Mouse (Mus musculus): ENCODE measurements around the gene 1700012B09Rik. TPM values are rescaled to one million over a fixed set of nuclear protein-coding genes. Genes with fewer than 3 reads are reported as not detected.

Gene 1700012B09Rik
- not detected for polyA plus RNA-seq (2017; shearing (Covaris generic))

GRCm38 (mm10) chr9:14770803-14771471, at the start of gene 1700012B09Rik:
Gene 1700012B09Rik, minus strand, starts transcription at chr9:14771030.
- ATAC-seq = no peak

DNA sequence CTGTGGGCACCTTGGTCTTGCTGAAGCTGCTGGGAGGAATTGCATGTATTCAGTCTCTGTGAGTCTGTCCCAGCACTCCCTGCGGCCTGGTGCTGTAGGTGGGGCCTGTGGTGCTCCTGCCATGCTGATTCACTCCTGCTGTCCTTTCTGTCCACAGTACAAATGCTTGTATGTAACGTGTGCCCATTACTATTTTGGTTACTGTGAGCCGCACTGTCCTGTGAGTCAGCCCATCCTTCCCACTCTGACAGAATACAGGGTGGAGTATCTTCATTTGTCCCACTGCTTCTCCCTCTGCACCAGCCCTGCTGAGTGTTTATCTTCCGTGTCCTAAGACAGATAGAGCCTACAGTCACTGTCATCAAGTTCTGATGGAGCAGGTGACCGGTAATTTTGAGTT, 39.3 kb upstream of the 1700012B09Rik start:
- no peak for ATAC-seq

DNA sequence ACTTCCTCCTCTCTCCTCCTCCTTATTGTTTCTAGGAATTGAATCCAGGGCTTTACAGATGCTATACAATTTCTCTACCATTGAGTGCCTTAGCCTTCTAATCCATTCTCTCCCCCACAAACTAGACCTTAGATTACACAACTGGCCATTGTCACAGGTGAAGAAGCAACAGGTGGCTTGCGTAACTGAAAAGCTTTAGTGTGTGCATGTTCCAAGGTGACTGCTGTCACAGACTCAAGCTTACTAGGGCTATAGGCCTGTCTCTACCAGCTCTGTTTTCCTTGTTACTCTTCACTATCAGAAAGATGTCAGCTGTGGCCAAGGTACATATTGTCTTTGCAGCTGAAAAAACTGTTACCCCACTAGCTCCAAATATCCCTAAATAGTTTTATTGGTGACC, 36.0 kb upstream of the 1700012B09Rik start:
- no peak for ATAC-seq

DNA sequence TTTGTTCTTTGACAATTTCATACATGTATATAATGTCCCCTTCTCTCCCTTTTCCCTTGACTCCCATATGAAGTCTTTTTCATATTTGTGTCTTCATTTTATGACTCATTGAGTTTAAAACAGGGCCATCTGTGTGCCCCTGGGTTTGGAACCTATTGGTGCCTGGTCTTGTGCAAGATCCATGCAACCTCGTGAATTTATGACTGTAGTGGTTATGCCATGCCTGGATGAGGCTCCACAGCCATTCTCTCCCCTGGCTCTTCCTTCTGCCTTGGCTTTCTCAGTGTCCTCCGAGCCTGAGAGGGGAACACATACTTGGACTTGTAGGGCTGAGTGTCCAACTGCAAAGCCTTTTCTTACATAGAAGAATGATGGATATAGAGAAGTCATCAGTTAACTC, 34.9 kb upstream of the 1700012B09Rik start:
- no peak for ATAC-seq

- ATAC-seq = no peak
Observed at GRCm38 (mm10) chr9:14787356-14787755, 16.5 kb upstream of the 1700012B09Rik start.

- peak; percentile 99 for ATAC-seq
Observed at GRCm38 (mm10) chr9:14784039-14785002, 13.5 kb upstream of the 1700012B09Rik start, which contains the start of the genes Mre11a and Ankrd49. Gene Mre11a, plus strand, starts transcription at chr9:14784654. Gene Ankrd49, minus strand, starts transcription at chr9:14784856.

GRCm38 (mm10) chr9:14778341-14778740, 7.5 kb upstream of the 1700012B09Rik start:
- ATAC-seq = no peak

- ATAC-seq = no peak
Observed at GRCm38 (mm10) chr9:14773813-14774212, 3.0 kb upstream of the 1700012B09Rik start.

DNA sequence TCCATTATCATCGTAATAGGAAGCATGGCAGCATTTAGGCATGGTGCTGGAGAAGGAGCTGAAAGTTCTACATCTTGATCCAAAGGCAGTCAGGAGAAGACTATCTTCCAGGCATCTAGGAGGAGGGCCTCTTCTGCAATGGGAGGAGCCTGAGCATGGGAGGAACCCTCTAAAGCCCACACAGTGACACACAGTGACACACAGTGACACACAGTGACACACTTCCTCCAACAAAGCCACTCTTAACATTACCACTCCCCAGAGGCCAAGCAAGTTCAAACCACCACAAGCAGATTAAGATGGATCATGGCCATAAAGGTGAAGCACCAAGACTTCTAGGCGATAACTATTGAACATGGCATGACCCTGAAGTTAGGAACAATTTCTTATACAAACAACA, 1.2 kb upstream of the 1700012B09Rik start:
- ATAC-seq = no peak

- no peak for ATAC-seq
Observed at GRCm38 (mm10) chr9:14769811-14770210, 1.0 kb downstream of the 1700012B09Rik start.

DNA sequence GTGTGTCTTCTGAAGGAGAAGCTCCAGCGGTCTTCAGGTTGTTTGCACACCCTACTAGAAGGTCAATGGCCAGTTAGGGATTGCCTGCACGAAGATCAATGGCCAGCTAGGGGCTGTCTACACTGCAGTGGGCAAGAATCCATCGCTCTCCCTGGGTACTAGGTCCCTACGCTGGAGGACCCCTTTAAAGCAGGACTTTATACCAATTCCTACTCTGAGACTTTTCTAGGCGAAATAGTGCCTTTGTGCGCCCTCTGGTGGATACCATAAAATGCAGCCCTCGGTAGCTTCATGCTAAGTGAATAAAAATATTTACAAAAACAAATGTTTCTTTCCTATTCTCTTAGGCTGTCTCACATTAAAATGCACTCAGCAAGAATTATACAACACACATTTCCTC, 6.1 kb downstream of the 1700012B09Rik start:
- no peak for ATAC-seq

DNA sequence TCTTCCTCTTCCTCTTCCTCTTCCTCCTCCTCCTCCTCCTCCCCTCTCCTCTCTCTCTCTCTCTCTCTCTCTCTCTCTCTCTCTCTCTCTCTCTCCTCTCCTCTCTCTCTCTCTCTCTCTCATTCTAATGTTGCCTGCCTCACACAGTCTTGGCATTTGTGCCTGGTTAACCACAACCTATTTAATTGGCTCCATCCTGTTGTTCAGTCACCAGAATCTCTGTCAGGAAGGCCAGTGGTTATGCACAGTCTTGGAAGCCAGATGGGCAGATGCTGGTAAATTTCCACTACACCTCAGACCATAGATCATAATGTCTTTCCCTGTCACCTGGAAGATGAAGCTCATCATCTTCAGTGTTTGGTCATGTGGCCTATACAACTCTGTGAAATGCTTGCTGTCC, 11.6 kb downstream of the 1700012B09Rik start:
- ATAC-seq = no peak

- no peak for ATAC-seq
Observed at GRCm38 (mm10) chr9:14758590-14758989, 12.2 kb downstream of the 1700012B09Rik start.

DNA sequence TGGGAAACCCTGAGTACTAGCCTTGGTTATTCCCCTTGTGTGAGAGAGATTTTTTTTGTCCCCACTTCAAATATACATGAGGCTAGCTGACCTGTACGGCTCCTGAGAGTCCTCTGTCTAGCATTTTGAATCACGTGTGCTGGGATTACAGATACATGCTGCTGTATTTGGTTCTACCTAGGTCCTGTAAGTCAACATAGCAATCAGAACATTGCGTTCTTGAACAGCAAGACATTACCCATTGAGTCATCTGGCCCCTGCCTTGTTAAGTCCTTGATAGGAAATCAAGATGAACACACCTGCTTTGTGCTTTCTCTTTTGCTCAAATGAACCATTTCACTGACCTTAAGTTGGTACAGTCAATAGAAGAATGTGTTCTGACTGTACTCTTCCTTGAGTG, 16.4 kb downstream of the 1700012B09Rik start:
- ATAC-seq = no peak

- no peak for ATAC-seq
Observed at GRCm38 (mm10) chr9:14753947-14754346, 16.9 kb downstream of the 1700012B09Rik start.

DNA sequence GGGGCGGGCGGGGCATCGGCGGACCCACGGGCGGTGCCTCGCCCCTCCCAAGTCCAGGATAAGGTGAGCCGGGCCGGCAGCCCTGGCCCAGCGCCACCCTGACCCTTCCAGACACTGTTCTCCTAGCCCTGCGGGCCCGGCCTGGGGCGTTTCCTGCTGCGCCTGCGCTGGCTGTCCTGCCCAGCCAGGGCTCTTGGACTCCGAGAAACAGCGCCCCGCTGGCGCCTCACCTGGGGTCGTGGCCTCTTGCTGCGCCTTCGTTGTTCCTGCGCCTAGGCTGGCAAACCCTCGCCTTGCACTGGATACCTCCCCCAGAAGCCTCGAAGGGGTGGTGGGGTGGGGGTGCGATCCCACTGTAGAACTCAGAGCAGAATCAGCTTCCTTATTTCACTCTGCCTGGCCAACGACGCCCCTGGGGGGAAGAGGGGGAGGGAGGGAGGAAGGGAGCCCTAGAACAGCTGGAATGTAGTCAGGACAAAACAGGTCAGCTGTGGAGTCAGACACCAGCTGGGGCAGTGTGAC, 18.8 kb downstream of the 1700012B09Rik start, which contains the start of gene Fut4:
Fut4 (minus strand) TSS at position 393 of the 522 bp plus-strand sequence.
- ATAC-seq = no peak

DNA sequence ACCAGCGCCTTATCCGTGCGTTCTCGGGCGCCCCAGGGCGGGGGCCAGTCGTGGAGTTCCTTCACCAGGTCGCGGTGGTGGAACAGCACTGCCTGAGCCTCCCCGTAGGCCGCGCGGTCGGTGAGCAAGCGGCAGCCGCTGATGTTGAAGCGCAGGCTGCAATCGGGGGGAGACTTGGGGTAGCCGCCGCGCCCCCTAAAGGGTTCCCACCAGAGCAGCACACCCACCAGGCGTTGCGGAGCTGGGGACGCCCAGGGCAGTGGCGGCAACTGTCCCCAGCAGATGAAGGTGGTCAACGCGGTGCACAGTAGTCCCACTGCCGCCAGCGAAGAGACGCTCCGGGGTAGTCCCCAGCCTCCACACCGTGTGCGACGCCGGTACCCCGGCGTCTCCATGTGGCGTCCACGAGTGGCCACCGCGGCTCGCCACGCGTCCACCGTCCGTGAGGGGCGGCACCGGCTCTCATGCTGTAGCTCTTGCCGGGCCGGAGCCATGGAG, 19.3 kb downstream of the 1700012B09Rik start:
- ATAC-seq = no peak

DNA sequence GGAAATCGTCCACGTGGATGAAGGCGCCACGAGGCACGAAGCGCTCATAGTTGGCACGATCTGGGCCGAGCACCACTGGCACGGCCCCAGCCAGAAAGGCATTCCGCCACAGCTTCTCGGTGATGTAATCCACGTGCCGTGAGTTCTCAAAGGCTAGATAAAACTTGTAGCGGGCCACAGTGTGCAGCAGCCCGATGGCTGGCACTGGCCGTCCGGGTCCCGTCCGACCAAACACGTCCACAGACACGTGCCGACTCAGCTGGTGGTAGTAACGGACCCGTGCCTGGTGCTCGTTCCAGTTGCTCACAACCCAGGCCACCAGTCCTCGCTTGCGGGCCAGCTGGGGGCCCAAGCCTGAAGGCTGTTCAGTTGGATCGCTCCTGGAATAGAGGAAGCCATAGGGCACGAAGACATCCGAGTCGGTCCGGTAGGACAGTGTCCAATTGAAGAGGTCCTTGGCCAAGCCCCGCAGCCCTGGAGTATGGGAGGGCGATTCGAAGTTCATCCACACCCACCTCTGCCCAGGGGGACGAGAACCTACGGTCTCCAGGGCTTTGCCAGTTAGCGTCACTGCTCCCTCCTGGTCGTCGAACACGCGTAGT, 19.8 kb downstream of the 1700012B09Rik start:
- ATAC-seq = no peak

GRCm38 (mm10) chr9:14740151-14740924, 30.5 kb downstream of the 1700012B09Rik start, which contains the start of gene Piwil4:
Gene Piwil4, minus strand, starts transcription at chr9:14740733.
- no peak for ATAC-seq

DNA sequence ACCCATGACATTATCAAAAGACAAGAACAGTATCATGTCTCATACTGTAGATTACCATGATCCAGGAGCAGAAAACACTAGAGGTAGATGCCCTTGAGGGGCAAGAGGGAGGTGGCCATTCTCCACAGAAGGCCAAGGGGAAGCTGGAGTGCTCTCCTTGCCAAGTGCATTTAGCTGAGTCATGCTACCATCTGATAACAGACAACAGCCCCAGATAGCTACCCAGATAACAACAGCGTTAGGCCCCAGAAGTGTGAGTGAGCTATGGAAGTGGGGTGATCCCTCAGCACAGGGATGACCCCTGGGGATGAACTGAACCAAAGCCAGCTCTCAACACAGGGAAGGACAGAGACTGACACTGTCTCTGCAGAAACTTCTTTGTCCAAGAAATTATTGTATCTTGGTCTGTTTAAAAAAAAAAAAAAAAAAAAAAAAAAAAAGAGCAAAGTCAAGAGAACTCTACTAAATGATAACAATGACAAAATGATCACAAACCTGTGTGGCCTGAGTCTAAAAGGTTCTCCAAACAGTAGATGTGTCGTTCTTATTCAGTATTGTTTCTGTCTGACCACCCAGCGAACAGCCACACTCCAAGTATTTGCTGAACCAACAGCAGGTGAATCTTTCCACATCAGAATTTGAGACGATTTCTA, 31.2 kb downstream of the 1700012B09Rik start:
- ATAC-seq = no peak

DNA sequence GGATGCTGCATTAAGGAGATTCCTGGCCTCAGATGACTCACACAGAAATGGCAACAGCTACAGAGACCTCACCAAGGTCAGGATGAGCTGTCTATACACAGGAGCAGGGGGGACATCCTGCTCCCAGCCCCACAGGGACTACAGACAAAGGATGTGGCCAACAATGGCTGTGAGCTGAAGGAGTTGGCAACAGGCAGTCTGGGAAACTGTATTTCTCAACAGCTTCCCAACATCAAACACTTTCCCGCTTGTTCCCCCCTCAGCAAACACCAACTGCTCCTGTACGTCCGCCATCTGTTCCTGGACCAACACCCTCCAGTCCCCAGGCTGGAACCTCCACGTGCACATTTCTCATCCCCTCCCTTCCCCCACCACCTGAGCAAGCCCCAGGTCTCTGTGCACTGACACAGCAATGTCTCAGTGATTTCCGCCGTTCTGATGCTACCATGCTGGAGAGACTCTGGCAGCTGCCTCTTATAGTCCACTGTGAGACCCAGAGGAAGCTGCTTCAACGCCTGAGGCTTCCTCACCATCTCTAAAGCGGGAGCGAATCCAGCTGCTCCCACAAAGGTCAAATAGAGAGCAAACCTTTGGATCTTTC, 39.8 kb downstream of the 1700012B09Rik start:
- no peak for ATAC-seq

All from inflammation-experienced regulatory T-cells, adult 6 months (primary cell).